Mouse (Mus musculus) liver, postnatal 0 days (tissue): Measurements from ENCODE around the gene Shank3. TPM values are rescaled to one million over a fixed set of nuclear protein-coding genes. Genes with fewer than 3 reads are reported as not detected.

Source experiments
- ATAC-seq: fragments of 200-750 bp; cut with Nextera tagmentation; 2 replicates; pipeline ENCODE4 v1.8.0; 2017; ENCODE audit warnings: mild to moderate bottlenecking, moderate library complexity
- DNase-seq: peaks from one replicate; pipeline ENCODE4 v3.0.0-alpha.2; 2016
- H3K27ac ChIP-seq: fragments of 300-500 bp; sonication (generic); 2 replicates; pipeline ENCODE4 v1.5.1; 2014; ENCODE audit warnings: antibody characterized with exemption, moderate library complexity, mild to moderate bottlenecking, low read depth
- H3K27me3 ChIP-seq: fragments of 300-500 bp; sonication (generic); 2 replicates; pipeline ENCODE4 v1.6.1; 2014; ENCODE audit warnings: low read length, control low read depth, mixed read lengths; ENCODE audit not compliant: insufficient read depth
- H3K36me3 ChIP-seq: fragments of 300-500 bp; sonication (generic); replicated peaks from 2 replicates; pipeline ENCODE4 v1.6.1; 2014; ENCODE audit warnings: mild to moderate bottlenecking, control low read depth, low read length, moderate library complexity, mixed read lengths; ENCODE audit not compliant: insufficient read depth
- H3K4me1 ChIP-seq: fragments of 300-500 bp; sonication (generic); 2 replicates; pipeline ENCODE4 v1.6.1; 2014; ENCODE audit warnings: antibody characterized with exemption, mild to moderate bottlenecking, control low read depth; ENCODE audit not compliant: insufficient read depth
- H3K4me2 ChIP-seq: fragments of 300-500 bp; sonication (generic); 2 replicates; pipeline ENCODE4 v1.6.1; 2014; ENCODE audit warnings: low read depth, mild to moderate bottlenecking, low read length, moderate library complexity, mixed read lengths
- H3K4me3 ChIP-seq: fragments of 300-500 bp; sonication (generic); 2 replicates; pipeline ENCODE4 v1.5.1; 2014; ENCODE audit warnings: low read depth, low read length
- H3K9ac ChIP-seq: fragments of 300-500 bp; sonication (generic); replicated peaks from 2 replicates; pipeline ENCODE4 v1.6.1; 2014; ENCODE audit warnings: mild to moderate bottlenecking, moderate library complexity
- H3K9me3 ChIP-seq: fragments of 300-500 bp; sonication (generic); 2 replicates; pipeline ENCODE4 v1.6.1; 2016; ENCODE audit warnings: mild to moderate bottlenecking, control low read depth, low read length, mixed read lengths
- CTCF ChIP-seq: sonication (generic); IDR thresholded peaks from 2 replicates; pipeline ENCODE4 v1.5.1; 2016; ENCODE audit warnings: antibody characterized with exemption, low read depth
- EP300 ChIP-seq: IDR thresholded peaks from 2 replicates; pipeline ENCODE4 v1.6.1; 2016; ENCODE audit warnings: antibody characterized with exemption, low read depth, mild to moderate bottlenecking
- WGBS: fragments of 180-500 bp; shearing (Covaris S2); extraction: QIAGEN DNeasy Blood & Tissue Kit; methylation state at CpG from one replicate; pipeline ENCODE4 v1.1.7; 2014; ENCODE audit not compliant: insufficient replicate concordance; 5-methylcytosine and 5-hydroxymethylcytosine counted together
- polyA plus RNA-seq: library from polyadenylated mRNA; unstranded; fragments of >200 nt; fragmentation: Nextera tagmentation; extraction: Ambion mirVana; gene quantifications from 2 replicates; pipeline ENCODE4 v1.2.1, GENCODE M21; 2015

The Shank3 gene
- polyA plus RNA-seq, 1 experiment from 2014 or later = 0.81 TPM

GRCm38 (mm10) chr15:89475611-89476474 lies 23.6 kb upstream of the Shank3 start:
- ATAC-seq = peak; percentile 97
- no peak for TF ChIP-seq EP300
- no peak for TF ChIP-seq CTCF

GRCm38 (mm10) chr15:89476475-89476815 lies 23.0 kb upstream of the Shank3 start:
- H3K9me3 ChIP-seq = no peaks in the 10 kb centered on the region
- WGBS = 4% methylated on average over 5 of the region's 5 CpGs

More at GRCm38 (mm10) chr15:89475611-89476474, 23.6 kb upstream of the Shank3 start:
- Histone ChIP-seq H3K4me3 (peak overlapping the region; percentile 59), H3K27ac (peak overlapping the region; percentile 66), H3K4me2 (peak overlapping the region; percentile 84), H3K27me3 (no peaks in the 10 kb centered on the region), H3K9me3 (no peaks in the 10 kb centered on the region), H3K4me1 (peaks cover 18% of the 10 kb centered on the region), H3K36me3 (no peaks in the 10 kb centered on the region), H3K9ac (peak overlapping the region; percentile 66)
- 9% methylated on average over 44 of the region's 44 CpGs for WGBS
- peak; percentile 95 for DNase-seq

GRCm38 (mm10) chr15:89477091-89477491 lies 22.3 kb upstream of the Shank3 start, which contains the start of gene Arsa:
Arsa (minus strand) TSS chr15:89477425.
- no peak for TF ChIP-seq CTCF
- no peak for TF ChIP-seq EP300
- Histone ChIP-seq H3K4me3 (peak within 1 kb of the TSS; percentile 59), H3K36me3 (no peaks in the 10 kb centered on the region), H3K4me1 (peaks cover 18% of the 10 kb centered on the region), H3K9ac (peak within 1 kb of the TSS; percentile 66), H3K4me2 (peak within 1 kb of the TSS; percentile 84), H3K9me3 (no peaks in the 10 kb centered on the region), H3K27ac (peak within 1 kb of the TSS; percentile 66), H3K27me3 (no peaks in the 10 kb centered on the region)
- WGBS = 39% methylated on average over 9 of the region's 9 CpGs
- ATAC-seq = no peak
- DNase-seq = no peak

More at GRCm38 (mm10) chr15:89476475-89476815, 23.0 kb upstream of the Shank3 start:
- Histone ChIP-seq H3K27ac (peak overlapping the region; percentile 66), H3K36me3 (no peaks in the 10 kb centered on the region), H3K4me2 (peak overlapping the region; percentile 84), H3K4me3 (peak overlapping the region; percentile 59), H3K4me1 (peaks cover 18% of the 10 kb centered on the region), H3K27me3 (no peaks in the 10 kb centered on the region), H3K9ac (peak overlapping the region; percentile 66)
- ATAC-seq (no peak; the same call in 1 of the 2 replicates), DNase-seq (no peak)
- no peak for TF ChIP-seq CTCF
- TF ChIP-seq EP300 = no peak

GRCm38 (mm10) chr15:89477806-89478205 lies 21.6 kb upstream of the Shank3 start:
- TF ChIP-seq CTCF = no peak
- TF ChIP-seq EP300 = no peak
- no peak overlapping the region for H3K9ac ChIP-seq
- DNase-seq (no peak), ATAC-seq (no peak)
- no peak overlapping the region for H3K4me3 ChIP-seq
- H3K36me3 ChIP-seq = no peaks in the 10 kb centered on the region
- H3K27me3 ChIP-seq = no peaks in the 10 kb centered on the region
- 61% methylated on average over 8 of the region's 8 CpGs for WGBS
- H3K9me3 ChIP-seq = no peaks in the 10 kb centered on the region
- no peak overlapping the region for H3K4me2 ChIP-seq
- H3K4me1 ChIP-seq = peaks cover 18% of the 10 kb centered on the region
- H3K27ac ChIP-seq = no peak overlapping the region

GRCm38 (mm10) chr15:89478622-89479021 lies 20.8 kb upstream of the Shank3 start:
- DNase-seq (no peak), ATAC-seq (no peak)
- TF ChIP-seq EP300 (no peak), CTCF (no peak)
- Histone ChIP-seq H3K27ac (no peak overlapping the region), H3K4me1 (peaks cover 18% of the 10 kb centered on the region), H3K9ac (no peak overlapping the region), H3K9me3 (no peaks in the 10 kb centered on the region), H3K27me3 (no peaks in the 10 kb centered on the region), H3K4me3 (no peak overlapping the region), H3K4me2 (no peak overlapping the region), H3K36me3 (no peaks in the 10 kb centered on the region)
- WGBS = 70% methylated on average over 3 of the region's 3 CpGs

GRCm38 (mm10) chr15:89480584-89480983 lies 18.8 kb upstream of the Shank3 start:
- no peak for ATAC-seq
- Histone ChIP-seq H3K4me3 (no peak overlapping the region), H3K27ac (no peak overlapping the region), H3K27me3 (no peaks in the 10 kb centered on the region), H3K4me1 (peaks cover 11% of the 10 kb centered on the region), H3K36me3 (no peaks in the 10 kb centered on the region), H3K9me3 (no peaks in the 10 kb centered on the region), H3K9ac (no peak overlapping the region), H3K4me2 (no peak overlapping the region)
- DNase-seq = no peak
- 69% methylated on average over 8 of the region's 8 CpGs for WGBS
- TF ChIP-seq CTCF (no peak), EP300 (no peak; the same call in 1 of the 2 replicates)
